Mouse (Mus musculus) brain, embryonic 14.5 days (tissue): ENCODE results near the gene Trhde.

Experiments used
- CTCF ChIP-seq: fragments of 200-500 bp; IDR thresholded peaks from 2 replicates; pipeline ENCODE4 v1.5.1; 2012; ENCODE audit warnings: inconsistent platforms, mild to moderate bottlenecking, moderate library complexity, borderline replicate concordance; ENCODE audit not compliant: insufficient read depth, insufficient read length; ENCODE audit errors: extremely low read depth
- POLR2A ChIP-seq: fragments of 200-500 bp; IDR thresholded peaks from 2 replicates; pipeline ENCODE4 v1.6.1; 2012; ENCODE audit warnings: mild to moderate bottlenecking, inconsistent platforms, borderline replicate concordance; ENCODE audit not compliant: poor library complexity, insufficient read depth, insufficient read length, severe bottlenecking; ENCODE audit errors: extremely low read depth

- TF ChIP-seq POLR2A (no peak), CTCF (no peak)
Observed at GRCm38 (mm10) chr10:114509186-114509585, 292.9 kb downstream of the Trhde start.
